Mouse (Mus musculus) spleen, adult 2 months (tissue): ENCODE results near the gene Brsk2.

Experiments
- CTCF ChIP-seq: fragments of 200-500 bp; IDR thresholded peaks from 2 replicates; pipeline ENCODE4 v1.5.1; 2011; ENCODE audit warnings: mild to moderate bottlenecking, inconsistent platforms; ENCODE audit not compliant: insufficient read depth, insufficient read length, insufficient replicate concordance; ENCODE audit errors: extremely low read depth
- POLR2A ChIP-seq: fragments of 200-500 bp; IDR thresholded peaks from 2 replicates; pipeline ENCODE4 v1.6.1; 2011; ENCODE audit warnings: low read depth, low read length, inconsistent platforms

DNA sequence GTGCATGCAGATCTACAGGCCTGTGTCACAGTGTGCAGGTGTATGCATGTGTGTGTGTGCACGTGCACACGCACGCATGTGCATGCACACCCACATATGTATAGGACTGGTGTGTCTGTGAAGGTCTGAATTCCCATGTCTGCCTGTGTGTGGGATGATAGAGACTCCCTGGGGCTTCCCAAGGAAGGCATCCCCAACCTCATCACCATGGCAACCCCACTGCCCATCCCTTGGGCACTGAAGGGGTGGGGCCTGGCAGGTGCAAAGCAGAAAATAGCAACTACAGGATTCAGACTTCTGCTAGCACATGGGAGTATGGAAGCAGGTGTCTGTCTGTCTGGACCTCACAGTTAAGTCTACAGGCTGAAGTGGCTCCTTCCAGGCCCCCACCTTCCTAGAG, 13.0 kb downstream of the Brsk2 start:
- no peak for TF ChIP-seq POLR2A
- no peak for TF ChIP-seq CTCF
